Mouse (Mus musculus) heart, postnatal 25 days (tissue): ENCODE results near the gene Zfp704. TPM values are rescaled to one million over a fixed set of nuclear protein-coding genes. Genes with fewer than 3 reads are reported as not detected.

ENCODE experiments used
- DNase-seq: peaks from one replicate; pipeline ENCODE4 v3.0.0; 2022; ENCODE audit warnings: low spot score
- intact Hi-C: fragments of 180-260 bp; cut with DNase I; formaldehyde crosslinking; loops from one replicate; pipeline ENCODE4 v1.15.1; 2025
- total RNA-seq, 2 experiments: library from RNA; stranded (reverse); gene quantifications; 2 replicates each; pipeline ENCODE4 v1.2.3; 2021

Zfp704 gene
- total RNA-seq, 2 experiments from 2014 or later, result 12.0 to 14.0 TPM

DNA sequence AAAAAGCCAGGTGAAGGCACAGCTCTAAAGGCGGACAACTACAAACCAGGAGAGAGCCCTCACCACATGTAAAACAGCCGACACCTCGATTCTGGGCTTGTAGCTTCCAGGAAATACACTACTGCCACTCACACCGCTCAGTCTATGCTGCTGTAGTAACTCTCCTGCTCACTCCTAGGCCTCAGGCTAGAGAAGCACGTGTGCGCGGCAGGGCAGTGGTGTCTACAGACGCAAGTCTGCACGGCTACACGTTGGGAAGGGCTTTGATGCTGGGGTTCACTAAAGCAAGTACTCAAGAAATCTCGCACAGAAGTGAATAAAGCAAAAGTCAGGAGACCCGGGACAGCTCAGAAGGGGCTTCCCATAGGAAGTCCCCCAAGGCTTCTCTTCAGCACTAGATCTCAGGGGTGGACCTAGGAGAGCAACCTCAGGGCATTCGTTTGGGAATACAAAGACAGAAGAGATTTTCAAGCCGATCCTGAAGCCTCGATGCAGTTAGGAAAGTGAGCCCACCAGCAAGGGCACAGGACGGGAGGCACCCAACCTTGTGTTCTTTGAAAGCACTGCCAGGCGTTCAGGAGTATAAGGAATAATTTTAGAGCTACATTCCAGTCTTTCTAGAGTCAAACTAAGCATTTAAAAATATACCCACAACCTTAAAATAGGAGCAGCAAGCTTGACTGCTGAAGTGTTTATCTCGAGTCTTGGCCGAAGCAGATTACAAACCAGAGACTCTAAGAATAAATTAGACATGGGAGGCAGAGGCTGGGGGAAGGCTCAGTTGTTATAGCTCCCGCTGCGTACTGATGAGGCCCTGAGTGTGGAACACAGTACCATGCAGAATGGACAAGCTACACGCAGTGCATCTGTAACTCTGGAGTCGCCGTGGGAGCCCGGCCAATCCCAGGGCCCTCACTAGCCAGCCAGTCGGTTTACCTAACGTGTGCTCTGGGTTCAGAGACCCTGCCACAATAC lies 168.0 kb downstream of the Zfp704 start:
- no peak for DNase-seq

DNA sequence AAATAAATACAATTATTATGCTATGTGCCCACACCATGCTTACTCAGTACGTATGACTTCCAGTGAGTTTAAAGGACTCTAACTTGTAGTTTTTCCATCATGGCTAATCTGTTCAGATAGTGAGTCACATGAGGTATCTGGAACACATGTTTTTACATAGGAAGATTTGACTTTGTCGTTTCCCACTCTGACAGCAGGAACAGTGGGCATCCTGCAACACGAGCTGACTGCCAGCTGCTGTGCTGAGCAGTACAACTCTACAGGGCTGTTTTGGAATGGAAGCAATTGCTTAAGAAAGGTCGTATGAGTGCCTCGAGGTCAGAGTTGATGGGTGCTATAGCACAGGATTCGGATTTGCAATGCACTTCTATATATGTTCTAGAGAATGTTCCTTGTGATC lies 169.4 kb downstream of the Zfp704 start:
- DNase-seq, result no peak
- intact Hi-C loops, result no loop called here

More for the DNA sequence above, 168.0 kb downstream of the Zfp704 start:
- intact Hi-C loops, result no loop called here

- intact Hi-C loops, result no loop called here
- no peak for DNase-seq
These were observed 170.1 kb downstream of the Zfp704 start for GRCm38 (mm10) chr3:9439619-9440286.

DNA sequence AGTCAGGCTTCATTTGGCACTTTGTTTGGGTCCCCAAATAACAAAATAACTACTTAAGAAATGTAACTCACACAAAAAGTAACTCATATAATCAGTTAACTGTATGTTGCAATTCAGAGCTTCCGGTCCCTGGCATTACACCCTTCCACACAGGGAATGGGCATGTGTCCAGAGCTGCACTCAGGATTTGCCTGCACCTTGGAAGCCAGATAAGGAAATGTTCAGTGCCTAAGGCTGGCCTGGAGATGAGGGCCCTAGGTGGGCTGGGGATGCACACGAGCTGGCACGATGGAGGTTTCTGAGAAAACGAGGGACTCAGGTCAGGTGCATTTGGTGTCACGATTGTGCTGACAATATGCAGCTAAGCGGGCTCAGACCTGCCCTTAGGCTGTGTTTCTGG lies 173.6 kb downstream of the Zfp704 start:
- intact Hi-C loops, result no loop called here
- no peak for DNase-seq

DNA sequence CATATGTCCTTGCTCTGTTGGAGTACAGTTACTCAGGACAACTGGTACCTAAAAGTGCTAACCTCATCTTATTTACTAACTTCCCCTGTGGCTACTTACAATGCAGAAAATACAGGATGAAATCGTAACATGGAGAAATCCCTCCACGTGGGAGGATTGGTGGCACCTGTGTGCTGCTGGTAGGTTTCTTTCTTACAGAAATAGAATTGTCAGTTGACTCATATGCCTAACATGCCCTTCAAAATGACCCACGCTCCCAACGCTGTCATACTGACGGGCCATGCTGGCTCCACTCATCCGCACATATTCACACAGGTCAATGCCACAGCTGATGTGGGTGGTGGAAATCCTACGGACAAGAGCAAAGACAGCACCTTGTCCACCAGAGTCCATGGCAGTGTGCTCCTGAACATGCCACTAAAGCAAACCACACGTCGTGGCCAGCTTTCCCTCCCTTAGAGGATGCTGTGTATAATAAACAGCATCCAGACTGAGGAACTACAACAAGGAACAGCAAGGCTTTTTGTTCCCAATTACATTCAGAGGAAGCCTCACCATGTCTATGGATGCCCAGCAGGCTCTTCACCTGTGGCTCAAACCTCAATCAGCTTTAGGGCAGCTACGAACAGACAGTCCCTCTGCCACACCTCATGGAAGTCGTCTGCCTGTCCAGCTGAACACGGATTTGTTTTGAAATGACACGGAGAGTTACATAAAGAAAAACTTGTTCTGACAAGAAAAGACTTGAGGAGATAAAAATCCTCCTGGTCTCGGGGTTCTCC lies 175.3 kb downstream of the Zfp704 start:
- no peak for DNase-seq
- intact Hi-C loops, result no loop called here

DNA sequence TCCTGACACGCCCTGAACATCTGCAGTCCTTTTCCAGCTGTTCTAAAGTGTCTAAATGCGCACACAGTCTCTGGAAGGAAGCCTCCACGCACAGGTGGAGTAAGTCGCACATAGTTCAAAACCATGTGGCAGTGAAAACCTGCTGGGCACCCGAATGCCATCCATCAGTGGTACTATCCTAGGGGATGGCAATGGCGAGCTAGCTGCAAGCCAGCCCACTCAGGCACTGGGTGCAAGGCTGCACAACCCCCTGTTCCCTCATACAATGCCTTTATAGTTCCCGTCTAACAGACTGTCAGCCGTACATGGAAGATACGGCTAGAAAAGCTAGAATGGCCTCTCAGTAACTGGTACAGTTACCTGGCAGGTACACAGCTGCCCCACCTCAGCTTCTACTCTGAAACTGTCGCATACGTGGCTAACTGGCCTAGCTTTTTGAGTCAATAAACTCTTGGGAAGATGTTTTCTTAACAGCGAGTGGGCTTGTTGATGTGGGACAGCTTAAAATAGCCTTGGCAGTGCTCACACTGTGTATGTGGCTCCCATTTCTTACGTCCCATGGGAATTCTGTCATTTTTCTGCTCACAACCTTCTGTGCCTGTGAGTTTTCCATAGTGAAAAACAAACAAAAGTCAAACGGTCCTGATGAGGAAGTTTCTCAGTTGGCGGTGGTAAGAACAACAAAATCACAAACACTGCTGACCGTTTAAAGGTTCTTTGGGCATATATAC lies 176.9 kb downstream of the Zfp704 start:
- no peak for DNase-seq
- intact Hi-C loops, result no loop called here

DNA sequence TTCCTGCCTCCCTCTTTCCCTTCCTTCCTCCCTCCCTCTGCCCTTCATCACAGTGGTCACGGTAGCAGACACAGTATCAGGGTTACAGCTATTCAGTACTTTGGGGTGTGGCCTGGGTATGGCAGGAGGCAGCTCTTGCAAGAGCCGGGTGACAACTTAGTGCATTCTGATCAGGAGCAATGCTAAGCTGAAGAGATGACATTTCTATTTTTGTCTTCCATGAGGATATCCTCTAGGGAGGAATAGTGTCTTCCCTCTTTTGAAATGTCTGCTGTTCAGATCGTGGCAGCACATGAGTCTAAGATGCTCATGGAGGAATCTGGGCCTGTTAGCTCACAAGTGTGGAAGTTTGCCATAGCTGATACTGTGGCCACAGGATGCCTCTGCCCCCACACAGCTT lies 177.7 kb downstream of the Zfp704 start:
- DNase-seq, result no peak
- intact Hi-C loops, result no loop called here

- no peak for DNase-seq
- intact Hi-C loops, result loop anchor here (2.0 kb wide), 1 partner anchor 15 kb away; no protein-coding TSS in a partner anchor
These were observed 179.9 kb downstream of the Zfp704 start for GRCm38 (mm10) chr3:9429946-9430345.

DNA sequence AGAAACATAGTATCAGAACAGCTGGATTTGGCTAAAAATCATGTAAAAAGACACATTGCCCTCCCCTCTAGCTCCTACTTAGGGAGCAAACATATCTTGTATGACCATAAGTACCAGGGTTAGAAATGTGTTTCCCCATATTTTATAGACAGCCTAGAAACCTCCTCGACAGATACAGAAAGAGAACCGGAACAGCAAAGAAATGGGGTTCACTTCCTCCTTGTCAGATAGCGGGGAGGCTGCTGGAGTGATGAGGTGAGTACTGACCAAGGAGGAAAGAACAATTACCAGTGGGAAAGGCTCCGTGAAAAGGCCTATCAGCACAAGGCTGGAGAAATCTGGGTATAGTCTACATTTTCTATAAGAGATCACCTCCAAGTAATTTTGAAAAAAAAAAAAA lies 182.1 kb downstream of the Zfp704 start:
- intact Hi-C loops, result no loop called here
- DNase-seq, result no peak

DNA sequence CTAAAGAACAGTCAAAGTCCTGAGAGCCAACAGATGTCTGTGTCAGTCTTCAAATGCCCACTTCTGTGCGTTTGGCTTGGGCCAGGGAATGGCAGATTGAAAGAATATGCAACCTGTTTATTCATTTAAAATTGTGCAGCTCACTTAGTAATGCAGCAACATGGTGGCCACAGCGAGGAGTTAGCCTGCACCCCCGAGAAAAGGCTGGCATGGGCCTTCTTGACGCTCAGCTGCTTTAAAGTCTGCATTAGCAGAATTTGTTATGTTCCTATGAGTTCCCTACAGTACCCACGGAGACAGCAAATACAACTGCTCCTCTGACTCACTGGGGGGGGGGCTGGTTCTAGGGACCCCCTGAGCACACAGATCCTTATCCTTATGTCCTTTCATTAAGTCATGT lies 184.2 kb downstream of the Zfp704 start:
- intact Hi-C loops, result no loop called here
- DNase-seq, result no peak

DNA sequence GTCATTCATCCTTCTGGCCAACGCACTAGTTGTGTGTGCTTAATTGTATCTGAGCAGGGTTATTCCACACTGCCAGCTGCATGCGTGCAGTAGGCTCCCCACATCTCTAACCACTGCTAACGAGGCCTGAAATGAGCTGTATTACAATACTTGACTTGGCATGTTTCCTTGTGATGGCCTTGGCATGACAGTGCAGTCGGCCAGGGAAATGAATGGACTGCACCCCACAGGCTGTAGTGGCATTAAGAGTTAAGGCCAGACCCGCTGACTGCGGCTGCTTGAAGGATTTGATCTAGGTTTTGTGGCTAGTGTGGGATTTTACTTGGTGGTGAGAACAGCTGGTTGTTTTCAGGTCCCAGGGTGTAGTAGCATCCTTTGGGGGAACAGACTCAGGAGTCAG lies 185.2 kb downstream of the Zfp704 start:
- intact Hi-C loops, result no loop called here
- no peak for DNase-seq

DNA sequence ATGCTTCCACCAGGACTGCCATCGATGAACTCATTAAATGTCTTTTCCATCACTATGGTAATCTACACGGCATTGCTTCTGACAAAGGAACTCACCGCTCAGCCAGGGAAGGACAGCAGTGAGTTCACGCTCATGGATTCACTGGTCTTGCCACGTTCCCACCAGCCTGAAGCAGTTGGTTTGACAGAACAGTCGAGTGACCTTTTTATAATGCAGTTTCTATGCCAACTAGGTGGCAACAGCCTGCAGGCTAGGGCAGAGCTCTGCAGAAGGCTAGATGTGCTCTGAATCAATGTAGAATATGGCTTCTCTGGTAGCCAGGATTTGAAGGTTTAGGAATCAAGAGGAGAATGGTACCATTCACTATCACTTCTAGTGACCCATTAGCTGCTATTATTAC lies 186.2 kb downstream of the Zfp704 start:
- intact Hi-C loops, result no loop called here
- DNase-seq, result no peak

GRCm38 (mm10) chr3:9408896-9409295 lies 201.0 kb downstream of the Zfp704 start:
- no peak for DNase-seq
- intact Hi-C loops, result no loop called here

GRCm38 (mm10) chr3:9407801-9408200 lies 202.1 kb downstream of the Zfp704 start:
- intact Hi-C loops, result no loop called here
- DNase-seq, result no peak

DNA sequence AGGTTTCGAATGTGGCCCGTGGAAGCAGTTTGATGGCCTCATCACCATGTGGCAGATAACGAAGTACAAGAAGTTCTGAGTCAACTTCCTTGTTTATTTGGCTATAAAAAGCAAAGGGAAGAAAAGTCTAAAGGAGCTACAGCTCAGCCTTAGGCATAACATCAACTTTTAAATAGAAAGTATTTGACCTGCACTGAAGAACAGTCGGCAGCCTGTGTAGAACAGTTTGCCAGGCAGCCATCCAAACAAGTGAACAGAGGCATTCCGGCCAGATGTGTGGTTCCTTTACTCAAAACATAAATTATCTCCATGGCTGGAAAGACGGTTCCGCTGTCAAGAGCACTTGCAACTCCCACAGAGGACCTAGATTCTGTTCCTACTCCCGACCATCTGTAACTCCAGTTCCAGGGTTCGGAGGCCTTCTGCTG lies 202.8 kb downstream of the Zfp704 start:
- intact Hi-C loops, result no loop called here
- DNase-seq, result no peak

GRCm38 (mm10) chr3:9405341-9405740 lies 204.5 kb downstream of the Zfp704 start:
- intact Hi-C loops, result no loop called here
- DNase-seq, result no peak

GRCm38 (mm10) chr3:9403255-9404050 lies 206.4 kb downstream of the Zfp704 start:
- no peak for DNase-seq
- intact Hi-C loops, result loop anchor here (5.0 kb wide), 3 partner anchors 189 to 554 kb away; no protein-coding TSS in a partner anchor

DNA sequence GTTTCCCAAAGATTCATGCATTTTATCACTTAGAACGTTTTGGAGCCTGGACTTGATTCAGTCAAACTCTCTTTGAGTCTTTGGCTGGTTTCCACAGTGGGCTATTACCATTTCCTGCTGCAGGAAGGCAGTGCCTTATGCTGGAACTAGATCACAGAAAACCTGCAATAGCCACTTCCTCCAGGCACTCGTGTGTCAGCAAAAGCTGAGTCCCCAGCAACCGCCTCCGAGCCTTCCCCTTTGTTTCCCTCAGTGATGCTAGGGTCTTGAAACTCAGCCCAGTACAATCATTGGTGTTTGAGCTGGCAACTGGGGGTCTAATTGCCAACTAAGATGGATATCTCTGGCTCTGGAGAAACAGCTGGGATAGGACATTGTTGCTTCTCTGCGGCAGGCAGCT lies 207.0 kb downstream of the Zfp704 start:
- no peak for DNase-seq
- intact Hi-C loops, result loop anchor here (5.0 kb wide), 3 partner anchors 189 to 554 kb away; no protein-coding TSS in a partner anchor

- intact Hi-C loops, result loop anchor here (5.0 kb wide), 3 partner anchors 190 to 555 kb away; no protein-coding TSS in a partner anchor
- no peak for DNase-seq
These were observed 207.5 kb downstream of the Zfp704 start for GRCm38 (mm10) chr3:9402345-9402744.
